Mouse (Mus musculus) NIH3T3 (cell line): Measurements from ENCODE around the gene Scnn1b.

ENCODE experiments used
- DNase-seq: peaks from one replicate; pipeline ENCODE4 v3.0.0-alpha.2; 2012; ENCODE audit warnings: low read depth

Scnn1b gene

GRCm38 (mm10) chr7:121913944-121914343, 49.1 kb downstream of the Scnn1b start:
- DNase-seq, result no peak

- no peak for DNase-seq
These were observed 59.5 kb downstream of the Scnn1b start for GRCm38 (mm10) chr7:121924361-121924760.

GRCm38 (mm10) chr7:121927882-121928281, 63.0 kb downstream of the Scnn1b start:
- DNase-seq, result no peak

- no peak for DNase-seq
These were observed 66.4 kb downstream of the Scnn1b start for GRCm38 (mm10) chr7:121931246-121931645.

- DNase-seq, result no peak
These were observed 68.8 kb downstream of the Scnn1b start for GRCm38 (mm10) chr7:121933675-121934074.

- no peak for DNase-seq
These were observed 69.5 kb downstream of the Scnn1b start for GRCm38 (mm10) chr7:121934346-121934745.

GRCm38 (mm10) chr7:121935906-121936794, 71.3 kb downstream of the Scnn1b start:
- DNase-seq, result peak; percentile 19

GRCm38 (mm10) chr7:121936861-121937630, 72.2 kb downstream of the Scnn1b start:
- no peak for DNase-seq

- no peak for DNase-seq
These were observed 73.5 kb downstream of the Scnn1b start for GRCm38 (mm10) chr7:121938124-121938891.

GRCm38 (mm10) chr7:121939244-121939643, 74.4 kb downstream of the Scnn1b start:
- DNase-seq, result no peak

GRCm38 (mm10) chr7:121939729-121940128, 74.9 kb downstream of the Scnn1b start:
- no peak for DNase-seq

- DNase-seq, result no peak
These were observed 76.2 kb downstream of the Scnn1b start for GRCm38 (mm10) chr7:121941016-121941415.

GRCm38 (mm10) chr7:121941640-121942039, 76.8 kb downstream of the Scnn1b start:
- DNase-seq, result no peak

GRCm38 (mm10) chr7:121942371-121942770, 77.5 kb downstream of the Scnn1b start:
- no peak for DNase-seq

- no peak for DNase-seq
These were observed 81.4 kb downstream of the Scnn1b start for GRCm38 (mm10) chr7:121946196-121946595.

- DNase-seq, result no peak
These were observed 82.7 kb downstream of the Scnn1b start for GRCm38 (mm10) chr7:121947513-121947912.

- no peak for DNase-seq
These were observed 90.2 kb downstream of the Scnn1b start for GRCm38 (mm10) chr7:121954891-121955669.

GRCm38 (mm10) chr7:121955802-121956201, 91.0 kb downstream of the Scnn1b start:
- DNase-seq, result no peak

GRCm38 (mm10) chr7:121961913-121962570, 97.2 kb downstream of the Scnn1b start:
- DNase-seq, result no peak

- no peak for DNase-seq
These were observed 97.7 kb downstream of the Scnn1b start for GRCm38 (mm10) chr7:121962571-121962959.

GRCm38 (mm10) chr7:121963883-121964398, 99.1 kb downstream of the Scnn1b start:
- DNase-seq, result peak; percentile 80
